Mouse (Mus musculus): ENCODE results near the gene Acvr1c. TPM values are rescaled to one million over a fixed set of nuclear protein-coding genes. Genes with fewer than 3 reads are reported as not detected.

Acvr1c gene
- polyA plus RNA-seq, 1 experiment from 2014 or later = 0.24 TPM

- Histone ChIP-seq H3K27me3 (replicated peaks; ENCODE audit: control insufficient read depth, insufficient read depth, low read length) (no peaks in the 10 kb centered on the region), H3K9ac (ENCODE audit: low read depth, low read length) (no peak overlapping the region), H3K27ac (replicated peaks; ENCODE audit: low read depth, low read length) (no peak overlapping the region), H3K9me3 (ENCODE audit: control insufficient read depth, low read length) (no peaks in the 10 kb centered on the region), H3K4me1 (ENCODE audit: control insufficient read depth, insufficient read depth, low read length) (no peaks in the 10 kb centered on the region), H3K4me3 (ENCODE audit: low read depth, low read length) (no peak overlapping the region), H3K4me2 (ENCODE audit: low read depth, low read length) (no peak overlapping the region), H3K36me3 (ENCODE audit: control insufficient read depth, insufficient read depth, low read length) (no peaks in the 10 kb centered on the region)
- WGBS = 85% methylated on average over 7 of the region's 7 CpGs
- ATAC-seq (ENCODE audit: low read depth) = no peak
- no peak for DNase-seq (ENCODE audit: low spot score)
Measured at GRCm38 (mm10) chr2:58316186-58316585, 41.5 kb downstream of the Acvr1c start.

DNA sequence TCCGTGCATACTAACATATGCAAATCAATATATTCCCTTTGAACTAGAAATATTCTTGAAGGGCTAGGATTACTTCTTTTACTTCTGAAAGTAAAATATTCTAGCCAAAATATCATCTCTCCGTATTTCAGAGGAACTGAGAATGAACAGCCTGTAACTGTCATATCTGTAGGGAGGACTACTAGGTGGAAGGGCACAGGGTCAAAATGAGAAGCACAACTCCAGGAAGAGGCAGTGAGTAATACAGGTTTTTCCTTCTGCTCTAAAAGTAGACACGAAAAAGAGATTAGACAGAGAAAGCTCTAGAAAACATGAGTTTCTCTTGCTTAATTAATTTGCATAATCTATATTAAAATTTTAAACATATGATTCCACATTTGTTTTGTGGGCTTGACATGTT, 48.0 kb downstream of the Acvr1c start:
- no peak overlapping the region for H3K9ac ChIP-seq (ENCODE audit: low read depth, low read length)
- ATAC-seq (ENCODE audit: low read depth) (no peak), DNase-seq (ENCODE audit: low spot score) (no peak)
- no peaks in the 10 kb centered on the region for H3K27me3 ChIP-seq (replicated peaks; ENCODE audit: control insufficient read depth, insufficient read depth, low read length)
- no peaks in the 10 kb centered on the region for H3K4me1 ChIP-seq (ENCODE audit: control insufficient read depth, insufficient read depth, low read length)
- WGBS = 66% methylated on average over 3 of the region's 3 CpGs
- no peak overlapping the region for H3K4me2 ChIP-seq (ENCODE audit: low read depth, low read length)
- H3K9me3 ChIP-seq (ENCODE audit: control insufficient read depth, low read length) = no peaks in the 10 kb centered on the region
- no peaks in the 10 kb centered on the region for H3K36me3 ChIP-seq (ENCODE audit: control insufficient read depth, insufficient read depth, low read length)
- H3K27ac ChIP-seq (replicated peaks; ENCODE audit: low read depth, low read length) = no peak overlapping the region
- H3K4me3 ChIP-seq (ENCODE audit: low read depth, low read length) = no peak overlapping the region

DNA sequence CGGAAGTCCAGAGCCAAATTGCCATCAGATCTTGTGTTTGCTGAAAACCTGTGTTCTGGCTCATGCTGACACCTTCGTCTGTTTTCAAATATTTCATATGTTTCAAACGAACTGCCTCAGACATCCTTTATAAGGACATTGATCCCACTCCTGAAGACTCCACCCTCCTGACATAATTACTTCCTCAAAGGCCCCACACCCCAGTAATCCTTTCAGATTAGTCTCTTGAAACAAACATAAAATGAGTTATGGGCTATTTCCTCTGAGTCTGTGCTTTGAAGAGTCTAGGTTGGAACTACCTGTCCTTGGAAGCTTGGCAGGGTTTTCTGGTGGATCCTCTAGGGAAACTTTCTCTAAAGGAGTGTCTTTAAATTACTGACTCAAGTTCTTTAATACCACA, 53.2 kb downstream of the Acvr1c start:
- Histone ChIP-seq H3K4me1 (ENCODE audit: control insufficient read depth, insufficient read depth, low read length) (no peaks in the 10 kb centered on the region), H3K9ac (ENCODE audit: low read depth, low read length) (no peak overlapping the region), H3K9me3 (ENCODE audit: control insufficient read depth, low read length) (no peaks in the 10 kb centered on the region), H3K27ac (replicated peaks; ENCODE audit: low read depth, low read length) (no peak overlapping the region), H3K27me3 (replicated peaks; ENCODE audit: control insufficient read depth, insufficient read depth, low read length) (no peaks in the 10 kb centered on the region), H3K4me3 (ENCODE audit: low read depth, low read length) (no peak overlapping the region), H3K36me3 (ENCODE audit: control insufficient read depth, insufficient read depth, low read length) (no peaks in the 10 kb centered on the region), H3K4me2 (ENCODE audit: low read depth, low read length) (no peak overlapping the region)
- WGBS = 72% methylated on average over 3 of the region's 3 CpGs
- no peak for ATAC-seq (ENCODE audit: low read depth)
- DNase-seq (ENCODE audit: low spot score) = no peak

DNA sequence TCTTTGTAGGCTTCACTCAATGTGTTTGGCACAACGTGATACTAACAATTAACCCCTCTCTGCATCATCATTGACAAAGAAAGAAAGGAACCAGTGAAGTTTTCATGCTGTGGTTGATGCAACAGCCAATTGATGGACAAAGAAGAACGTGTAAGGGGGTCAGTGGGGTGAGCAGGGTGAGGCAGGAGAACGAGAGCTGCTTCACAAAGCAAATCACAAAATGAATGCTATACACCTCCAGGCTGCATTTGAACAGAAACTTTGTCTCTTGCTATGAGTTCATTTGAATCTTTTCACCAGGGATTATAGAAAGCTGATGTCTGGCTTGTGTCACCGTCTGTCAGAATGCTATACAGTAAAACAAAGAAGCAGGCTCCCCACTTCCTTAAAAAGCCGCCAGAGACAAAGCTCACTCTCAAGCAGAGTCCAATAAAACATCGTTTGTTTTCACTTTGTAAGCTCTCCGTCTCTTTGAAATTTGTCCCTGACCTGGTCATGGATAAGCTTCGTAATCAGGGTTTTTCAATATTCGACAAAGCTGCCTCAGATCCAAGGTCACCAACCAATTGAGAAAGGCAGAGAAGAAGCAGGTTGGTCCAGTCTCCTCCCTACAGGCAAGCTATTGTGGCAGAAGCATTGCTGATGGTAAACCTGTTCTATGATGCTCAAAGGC, 67.8 kb downstream of the Acvr1c start:
- H3K4me3 ChIP-seq (ENCODE audit: low read depth, low read length) = no peak overlapping the region
- H3K27ac ChIP-seq (replicated peaks; ENCODE audit: low read depth, low read length) = no peak overlapping the region
- no peak overlapping the region for H3K4me2 ChIP-seq (ENCODE audit: low read depth, low read length)
- 45% methylated on average over 9 of the region's 9 CpGs for WGBS
- no peaks in the 10 kb centered on the region for H3K27me3 ChIP-seq (replicated peaks; ENCODE audit: control insufficient read depth, insufficient read depth, low read length)
- 0 out of 2 replicates have a peak, but pooled peaks cover 3% of the 10 kb centered on the region for H3K4me1 ChIP-seq (ENCODE audit: control insufficient read depth, insufficient read depth, low read length)
- DNase-seq (ENCODE audit: low spot score) (peak; percentile 43), ATAC-seq (ENCODE audit: low read depth) (no peak)
- H3K9ac ChIP-seq (ENCODE audit: low read depth, low read length) = no peak overlapping the region
- no peaks in the 10 kb centered on the region for H3K9me3 ChIP-seq (ENCODE audit: control insufficient read depth, low read length)
- H3K36me3 ChIP-seq (ENCODE audit: control insufficient read depth, insufficient read depth, low read length) = no peaks in the 10 kb centered on the region

DNA sequence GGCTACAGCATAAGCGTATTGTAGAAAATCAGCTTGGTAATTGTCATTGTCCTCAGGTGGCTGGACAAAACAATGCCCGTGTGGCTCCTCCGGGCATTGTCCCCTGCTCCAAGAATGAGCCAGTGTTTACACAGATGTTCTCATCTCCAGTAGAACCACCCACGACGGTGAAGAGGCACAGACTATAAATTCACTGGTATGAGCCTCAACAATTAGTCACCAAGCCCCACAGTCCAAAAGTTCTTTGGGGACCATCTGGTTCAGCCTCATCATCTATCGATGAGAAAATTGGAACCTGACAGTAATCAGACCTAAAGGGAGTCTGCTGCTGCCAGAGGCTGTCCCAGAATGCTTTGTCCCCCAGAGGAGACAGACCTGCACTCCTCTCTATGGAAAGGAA, 68.4 kb downstream of the Acvr1c start:
- Histone ChIP-seq H3K4me3 (ENCODE audit: low read depth, low read length) (no peak overlapping the region), H3K27me3 (replicated peaks; ENCODE audit: control insufficient read depth, insufficient read depth, low read length) (no peaks in the 10 kb centered on the region), H3K9ac (ENCODE audit: low read depth, low read length) (no peak overlapping the region), H3K9me3 (ENCODE audit: control insufficient read depth, low read length) (no peaks in the 10 kb centered on the region), H3K4me2 (ENCODE audit: low read depth, low read length) (no peak overlapping the region), H3K36me3 (ENCODE audit: control insufficient read depth, insufficient read depth, low read length) (no peaks in the 10 kb centered on the region), H3K27ac (replicated peaks; ENCODE audit: low read depth, low read length) (no peak overlapping the region), H3K4me1 (ENCODE audit: control insufficient read depth, insufficient read depth, low read length) (0 out of 2 replicates have a peak, but pooled peaks cover 3% of the 10 kb centered on the region)
- WGBS = 64% methylated on average over 6 of the region's 6 CpGs
- ATAC-seq (ENCODE audit: low read depth) = no peak
- DNase-seq (ENCODE audit: low spot score) = no peak

GRCm38 (mm10) chr2:58282259-58282910, 75.3 kb downstream of the Acvr1c start:
- H3K9ac ChIP-seq (ENCODE audit: low read depth, low read length) = no peak overlapping the region
- no peak overlapping the region for H3K4me3 ChIP-seq (ENCODE audit: low read depth, low read length)
- DNase-seq (ENCODE audit: low spot score) (peak; percentile 48), ATAC-seq (ENCODE audit: low read depth) (peak; percentile 79; the same call in 1 of the 2 replicates)
- no peak overlapping the region for H3K27ac ChIP-seq (replicated peaks; ENCODE audit: low read depth, low read length)
- no peaks in the 10 kb centered on the region for H3K27me3 ChIP-seq (replicated peaks; ENCODE audit: control insufficient read depth, insufficient read depth, low read length)
- H3K36me3 ChIP-seq (ENCODE audit: control insufficient read depth, insufficient read depth, low read length) = no peaks in the 10 kb centered on the region
- H3K4me2 ChIP-seq (ENCODE audit: low read depth, low read length) = no peak overlapping the region
- 53% methylated on average over 8 of the region's 8 CpGs for WGBS
- no peaks in the 10 kb centered on the region for H3K9me3 ChIP-seq (ENCODE audit: control insufficient read depth, low read length)
- no peaks in the 10 kb centered on the region for H3K4me1 ChIP-seq (ENCODE audit: control insufficient read depth, insufficient read depth, low read length)

DNA sequence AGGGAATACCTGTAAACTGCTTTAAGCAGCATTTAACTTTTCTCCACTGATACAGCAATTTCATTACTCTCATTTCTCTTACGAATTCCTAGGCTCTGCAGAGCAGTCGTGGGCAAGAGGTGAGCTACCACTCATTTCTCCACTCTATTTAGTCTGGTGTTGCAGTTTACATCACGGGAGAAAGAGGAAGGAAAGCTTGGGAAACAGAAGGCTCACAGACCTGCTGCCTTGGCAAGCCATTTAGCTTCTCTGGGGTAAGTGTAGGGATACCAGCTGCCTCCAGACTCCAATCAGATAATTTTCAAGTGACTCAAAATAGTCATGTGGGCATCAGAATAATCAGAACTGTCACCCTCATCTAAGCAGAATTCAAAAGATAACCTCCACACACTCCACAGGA, 76.6 kb downstream of the Acvr1c start:
- no peak overlapping the region for H3K9ac ChIP-seq (ENCODE audit: low read depth, low read length)
- 63% methylated on average over 3 of the region's 3 CpGs for WGBS
- H3K4me1 ChIP-seq (ENCODE audit: control insufficient read depth, insufficient read depth, low read length) = no peaks in the 10 kb centered on the region
- H3K4me2 ChIP-seq (ENCODE audit: low read depth, low read length) = no peak overlapping the region
- H3K9me3 ChIP-seq (ENCODE audit: control insufficient read depth, low read length) = no peaks in the 10 kb centered on the region
- no peak overlapping the region for H3K27ac ChIP-seq (replicated peaks; ENCODE audit: low read depth, low read length)
- no peaks in the 10 kb centered on the region for H3K36me3 ChIP-seq (ENCODE audit: control insufficient read depth, insufficient read depth, low read length)
- H3K27me3 ChIP-seq (replicated peaks; ENCODE audit: control insufficient read depth, insufficient read depth, low read length) = no peaks in the 10 kb centered on the region
- ATAC-seq (ENCODE audit: low read depth) (no peak), DNase-seq (ENCODE audit: low spot score) (no peak)
- H3K4me3 ChIP-seq (ENCODE audit: low read depth, low read length) = no peak overlapping the region

DNA sequence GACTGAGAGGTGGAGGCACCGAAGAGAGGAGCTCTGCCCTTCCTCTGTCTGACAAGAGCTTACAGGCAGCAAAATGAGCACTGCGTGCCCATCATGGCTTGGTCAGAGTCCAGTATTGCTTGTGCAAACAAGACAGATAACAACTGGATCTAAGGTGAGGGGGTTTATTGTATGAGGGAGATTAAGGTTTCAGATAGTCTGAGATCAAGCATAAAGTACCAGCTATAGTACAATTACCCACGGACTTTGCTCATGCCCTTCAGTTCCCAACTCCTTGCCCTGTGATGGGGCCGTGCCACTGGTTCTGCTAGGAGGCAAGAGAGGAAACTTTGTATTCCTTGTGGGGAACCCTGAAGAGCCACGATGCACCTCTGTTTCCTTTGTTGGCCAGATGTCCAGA, 78.5 kb downstream of the Acvr1c start:
- DNase-seq (ENCODE audit: low spot score) = no peak

DNA sequence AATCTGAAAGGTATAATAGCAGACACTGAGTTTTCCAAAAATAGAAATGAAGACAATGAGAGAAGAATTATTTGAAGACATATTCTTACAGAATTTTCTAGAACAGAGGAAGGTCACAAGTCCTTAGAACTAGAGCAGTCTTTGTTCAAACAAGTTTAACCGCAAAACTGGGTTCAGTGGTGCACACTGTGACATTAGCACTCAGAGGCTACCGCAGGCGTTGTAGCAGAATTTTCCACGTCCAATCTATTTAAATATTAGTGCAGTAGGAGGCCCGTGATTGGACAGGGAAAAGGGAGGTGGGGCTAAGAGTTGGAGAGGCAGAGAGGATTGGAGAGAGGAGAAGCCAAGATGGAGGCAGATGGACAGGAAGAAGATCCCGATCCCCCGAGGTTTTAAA, 81.2 kb downstream of the Acvr1c start:
- whole genome bisulfite sequencing = 88% methylated on average over 7 of the region's 7 CpGs
- Histone ChIP-seq H3K27me3 (replicated peaks; ENCODE audit: control insufficient read depth, insufficient read depth, low read length) (no peaks in the 10 kb centered on the region), H3K9me3 (ENCODE audit: control insufficient read depth, low read length) (no peaks in the 10 kb centered on the region), H3K36me3 (ENCODE audit: control insufficient read depth, insufficient read depth, low read length) (no peaks in the 10 kb centered on the region), H3K4me1 (ENCODE audit: control insufficient read depth, insufficient read depth, low read length) (no peaks in the 10 kb centered on the region), H3K9ac (ENCODE audit: low read depth, low read length) (no peak overlapping the region), H3K4me3 (ENCODE audit: low read depth, low read length) (no peak overlapping the region), H3K4me2 (ENCODE audit: low read depth, low read length) (no peak overlapping the region), H3K27ac (replicated peaks; ENCODE audit: low read depth, low read length) (no peak overlapping the region)
- no peak for ATAC-seq (ENCODE audit: low read depth)
- no peak for DNase-seq (ENCODE audit: low spot score)

More for the DNA sequence above, 78.5 kb downstream of the Acvr1c start:
- WGBS = 86% methylated on average over 5 of the region's 5 CpGs
- Histone ChIP-seq H3K27me3 (replicated peaks; ENCODE audit: control insufficient read depth, insufficient read depth, low read length) (no peaks in the 10 kb centered on the region), H3K4me2 (ENCODE audit: low read depth, low read length) (no peak overlapping the region), H3K27ac (replicated peaks; ENCODE audit: low read depth, low read length) (no peak overlapping the region), H3K4me3 (ENCODE audit: low read depth, low read length) (no peak overlapping the region), H3K9me3 (ENCODE audit: control insufficient read depth, low read length) (no peaks in the 10 kb centered on the region), H3K9ac (ENCODE audit: low read depth, low read length) (no peak overlapping the region), H3K4me1 (ENCODE audit: control insufficient read depth, insufficient read depth, low read length) (no peaks in the 10 kb centered on the region), H3K36me3 (ENCODE audit: control insufficient read depth, insufficient read depth, low read length) (no peaks in the 10 kb centered on the region)
- ATAC-seq (ENCODE audit: low read depth) = no peak

Data from embryonic facial prominence, embryonic 14.5 days (tissue).